Mouse (Mus musculus) bone marrow, adult 2 months (tissue): ENCODE results near the gene Gstt2. TPM values are rescaled to one million over a fixed set of nuclear protein-coding genes. Genes with fewer than 3 reads are reported as not detected.

Experiments used
- H3K27ac ChIP-seq: fragments of 200-500 bp; 2 replicates; pipeline ENCODE4 v1.5.1; 2012; ENCODE audit warnings: low read depth, mild to moderate bottlenecking, control low read depth, inconsistent platforms, low read length; ENCODE audit not compliant: control insufficient read depth, poor library complexity, insufficient read depth
- H3K4me1 ChIP-seq: fragments of 200-500 bp; 2 replicates; pipeline ENCODE4 v1.6.1; 2011; ENCODE audit warnings: low read length; ENCODE audit not compliant: control insufficient read depth, insufficient read depth
- H3K4me3 ChIP-seq: fragments of 200-500 bp; replicated peaks from 2 replicates; pipeline ENCODE3; 2011; ENCODE audit warnings: mild to moderate bottlenecking, low read depth, low read length, control low read depth; ENCODE audit not compliant: control insufficient read depth
- CTCF ChIP-seq: fragments of 200-500 bp; IDR thresholded peaks from 2 replicates; pipeline ENCODE4 v1.5.1; 2011; ENCODE audit warnings: low read length, control low read depth; ENCODE audit not compliant: control insufficient read depth, insufficient read depth
- POLR2A ChIP-seq: fragments of 200-500 bp; IDR thresholded peaks from 2 replicates; pipeline ENCODE4 v1.6.1; 2011; ENCODE audit warnings: low read depth, mild to moderate bottlenecking, control low read depth, low read length, borderline replicate concordance; ENCODE audit not compliant: control insufficient read depth
- WGBS: fragments of 180-500 bp; shearing (Covaris S2); methylation state at CpG from one replicate; pipeline ENCODE4 v1.1.7; 2018; 5-methylcytosine and 5-hydroxymethylcytosine counted together
- polyA plus RNA-seq: library from polyadenylated mRNA; stranded (reverse); fragments of >200 nt; gene quantifications from 2 replicates; pipeline ENCODE4 v1.2.4, GENCODE M21; 2011; ENCODE audit warnings: low replicate concordance; ENCODE audit not compliant: missing spikeins, insufficient read depth, insufficient read length

The Gstt2 gene
- polyA plus RNA-seq, 1 experiment: 28.1 TPM

- WGBS: 86% methylated on average over 4 of the region's 4 CpGs
- Histone ChIP-seq H3K27ac (no peak overlapping the region), H3K4me1 (no peaks in the 10 kb centered on the region; the same call in 1 of the 2 replicates), H3K4me3 (no peak overlapping the region)
- TF ChIP-seq CTCF: no peak
Measured at GRCm38 (mm10) chr10:75827668-75828360, 9.4 kb downstream of the Gstt2 start.

- WGBS: 58% methylated on average over 4 of the region's 4 CpGs
- Histone ChIP-seq H3K4me3 (no peak overlapping the region), H3K4me1 (no peaks in the 10 kb centered on the region; the same call in 1 of the 2 replicates), H3K27ac (no peak overlapping the region)
- TF ChIP-seq CTCF (no peak), POLR2A (no peak)
Measured at GRCm38 (mm10) chr10:75824530-75824929, 12.7 kb downstream of the Gstt2 start.

- Histone ChIP-seq H3K4me1 (no peaks in the 10 kb centered on the region; the same call in 1 of the 2 replicates), H3K27ac (no peak overlapping the region), H3K4me3 (no peak overlapping the region)
- WGBS: 37% methylated on average over 1 of the region's 1 CpGs
- no peak for TF ChIP-seq CTCF
- no peak for TF ChIP-seq POLR2A
Measured at GRCm38 (mm10) chr10:75823782-75824181, 13.4 kb downstream of the Gstt2 start.

GRCm38 (mm10) chr10:75822443-75822842, 14.8 kb downstream of the Gstt2 start, which contains the start of gene Gstt4:
TSS of gene Gstt4 (minus strand) at chr10:75822543.
- Histone ChIP-seq H3K4me3 (no peak within 1 kb of the TSS), H3K27ac (no peak within 1 kb of the TSS), H3K4me1 (no peaks in the 10 kb centered on the region; the same call in 1 of the 2 replicates)
- 85% methylated on average over 2 of the region's 2 CpGs for WGBS
- TF ChIP-seq CTCF (no peak), POLR2A (no peak)

- Histone ChIP-seq H3K4me1 (no peaks in the 10 kb centered on the region), H3K4me3 (no peak overlapping the region), H3K27ac (no peak overlapping the region)
- TF ChIP-seq CTCF: no peak
- no peak for TF ChIP-seq POLR2A
- 81% methylated on average over 5 of the region's 5 CpGs for WGBS
Measured at GRCm38 (mm10) chr10:75819882-75820281, 17.3 kb downstream of the Gstt2 start.

- 67% methylated on average over 10 of the region's 10 CpGs for WGBS
- TF ChIP-seq CTCF: no peak
- TF ChIP-seq POLR2A: no peak
- H3K27ac ChIP-seq: no peak overlapping the region
- H3K4me1 ChIP-seq: no peaks in the 10 kb centered on the region
- H3K4me3 ChIP-seq: no peak overlapping the region
Measured at GRCm38 (mm10) chr10:75818641-75819040, 18.6 kb downstream of the Gstt2 start.

- Histone ChIP-seq H3K4me1 (no peaks in the 10 kb centered on the region), H3K27ac (no peak overlapping the region), H3K4me3 (no peak overlapping the region)
- no peak for TF ChIP-seq POLR2A
- no peak for TF ChIP-seq CTCF
- 58% methylated on average over 2 of the region's 2 CpGs for whole genome bisulfite sequencing
Measured at GRCm38 (mm10) chr10:75804217-75804616, 33.0 kb downstream of the Gstt2 start.

- 3% methylated on average over 18 of the region's 18 CpGs for WGBS
- Histone ChIP-seq H3K27ac (no peak within 1 kb of the TSS), H3K4me1 (no peaks in the 10 kb centered on the region; the same call in 1 of the 2 replicates), H3K4me3 (peak within 1 kb of the TSS; percentile 72)
- TF ChIP-seq CTCF (no peak), POLR2A (0 out of 2 replicates have a peak, but pooled peaks have one; percentile 35)
Measured at GRCm38 (mm10) chr10:75798176-75798696, 39.0 kb downstream of the Gstt2 start, which contains the start of gene Gstt1. TSS of gene Gstt1 (minus strand) at chr10:75798584.

GRCm38 (mm10) chr10:75797619-75798175, 39.5 kb downstream of the Gstt2 start:
- H3K27ac ChIP-seq: no peak overlapping the region
- peak overlapping the region; percentile 72 for H3K4me3 ChIP-seq
- H3K4me1 ChIP-seq: no peaks in the 10 kb centered on the region; the same call in 1 of the 2 replicates
- no peak for TF ChIP-seq POLR2A
- 2% methylated on average over 12 of the region's 12 CpGs for WGBS
